Mouse (Mus musculus): ENCODE data around the gene Hoxa2.

- no peak for TF ChIP-seq POLR2A (IDR thresholded peaks at IDR 0.05; ENCODE audit: insufficient read depth, low read depth, low read length)
- TF ChIP-seq CTCF (IDR thresholded peaks at IDR 0.05; ENCODE audit: insufficient read depth, low read depth, low read length) = no peak
These were observed 12.6 kb upstream of the Hoxa2 start, which contains the start of gene 5730596B20Rik for GRCm38 (mm10) chr6:52177061-52177735.

Data from olfactory bulb, adult 2 months (tissue).